Mouse (Mus musculus): Measurements from ENCODE around the gene Macf1. TPM values are rescaled to one million over a fixed set of nuclear protein-coding genes. Genes with fewer than 3 reads are reported as not detected.
"Not testable (repeated sequence)": the region's sequence is repeated elsewhere in the genome, so short reads cannot be mapped to it uniquely, and the experiment has no call there.

Gene Macf1
- polyA plus RNA-seq, 1 experiment from 2014 or later, result 61.5 TPM

GRCm38 (mm10) chr4:123633874-123634273, 50.3 kb downstream of the Macf1 start:
- H3K27ac ChIP-seq, result peak overlapping the region; percentile 37; the same call in 1 of the 2 replicates
- H3K4me3 ChIP-seq (replicated peaks), result no peak overlapping the region
- H3K27me3 ChIP-seq, result no peaks in the 10 kb centered on the region
- 86% methylated on average over 4 of the region's 4 CpGs for WGBS
- 0 out of 2 replicates have a peak, but pooled peaks cover 5% of the 10 kb centered on the region for H3K4me1 ChIP-seq (replicated peaks)
- no peak for ATAC-seq (ENCODE audit: insufficient number of reproducible peaks, insufficient read depth, low FRiP score, low TSS enrichment, low read depth)
- no peak overlapping the region for H3K4me2 ChIP-seq
- H3K9me3 ChIP-seq, result no peaks in the 10 kb centered on the region
- no peak overlapping the region for H3K9ac ChIP-seq (replicated peaks)
- H3K36me3 ChIP-seq, result no peaks in the 10 kb centered on the region; the same call in 1 of the 2 replicates

GRCm38 (mm10) chr4:123633370-123633769, 50.8 kb downstream of the Macf1 start:
- Histone ChIP-seq H3K4me2 (no peak overlapping the region), H3K27ac (no peak overlapping the region), H3K4me3 (replicated peaks) (no peak overlapping the region), H3K9me3 (no peaks in the 10 kb centered on the region), H3K4me1 (replicated peaks) (0 out of 2 replicates have a peak, but pooled peaks cover 5% of the 10 kb centered on the region), H3K27me3 (no peaks in the 10 kb centered on the region), H3K36me3 (no peaks in the 10 kb centered on the region; the same call in 1 of the 2 replicates), H3K9ac (replicated peaks) (no peak overlapping the region)
- 30% methylated on average over 3 of the region's 3 CpGs for WGBS
- no peak for ATAC-seq (ENCODE audit: insufficient number of reproducible peaks, insufficient read depth, low FRiP score, low TSS enrichment, low read depth)

- H3K4me2 ChIP-seq; H3K9ac ChIP-seq (replicated peaks); H3K27me3 ChIP-seq; H3K9me3 ChIP-seq; ATAC-seq (ENCODE audit: insufficient number of reproducible peaks, insufficient read depth, low FRiP score, low TSS enrichment, low read depth); H3K4me3 ChIP-seq (replicated peaks); H3K36me3 ChIP-seq; H3K4me1 ChIP-seq (replicated peaks); H3K27ac ChIP-seq: not testable (repeated sequence)
- 87% methylated on average over 5 of the region's 6 CpGs for WGBS
Observed at GRCm38 (mm10) chr4:123632116-123632515, 52.0 kb downstream of the Macf1 start.

DNA sequence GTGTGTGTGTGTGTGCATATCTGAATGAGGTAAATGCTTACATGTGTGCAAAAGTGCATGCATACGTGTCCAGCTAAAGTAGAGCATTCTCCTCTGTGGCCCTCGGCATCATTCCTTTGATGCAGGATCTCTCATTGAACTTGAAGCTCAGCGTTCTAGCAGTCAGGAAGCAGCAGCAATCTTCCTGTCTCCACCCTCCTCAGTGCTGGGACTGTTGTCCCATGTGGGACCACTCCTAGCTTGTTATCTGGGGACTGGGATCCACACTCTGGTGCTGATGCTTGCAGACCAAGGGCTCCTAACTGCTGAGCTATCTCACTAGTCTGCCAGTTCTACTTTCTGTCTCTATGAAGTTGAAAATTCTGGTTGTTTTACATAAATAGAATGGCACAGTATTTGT, 52.5 kb downstream of the Macf1 start:
- H3K4me3 ChIP-seq (replicated peaks), result no peak overlapping the region
- 0 out of 2 replicates have a peak, but pooled peaks cover 5% of the 10 kb centered on the region for H3K4me1 ChIP-seq (replicated peaks)
- H3K27ac ChIP-seq, result no peak overlapping the region
- H3K9me3 ChIP-seq, result no peaks in the 10 kb centered on the region
- ATAC-seq (ENCODE audit: insufficient number of reproducible peaks, insufficient read depth, low FRiP score, low TSS enrichment, low read depth), result no peak
- H3K36me3 ChIP-seq, result no peaks in the 10 kb centered on the region
- no peak overlapping the region for H3K9ac ChIP-seq (replicated peaks)
- no peaks in the 10 kb centered on the region for H3K27me3 ChIP-seq
- WGBS, result 93% methylated on average over 3 of the region's 3 CpGs
- H3K4me2 ChIP-seq, result no peak overlapping the region

GRCm38 (mm10) chr4:123627683-123628082, 56.5 kb downstream of the Macf1 start:
- no peak overlapping the region for H3K9ac ChIP-seq (replicated peaks)
- no peaks in the 10 kb centered on the region for H3K36me3 ChIP-seq
- H3K27ac ChIP-seq, result no peak overlapping the region
- H3K4me1 ChIP-seq (replicated peaks), result peaks cover 19% of the 10 kb centered on the region
- H3K4me2 ChIP-seq, result no peak overlapping the region
- 78% methylated on average over 5 of the region's 5 CpGs for WGBS
- H3K27me3 ChIP-seq, result no peaks in the 10 kb centered on the region
- no peaks in the 10 kb centered on the region for H3K9me3 ChIP-seq
- no peak overlapping the region for H3K4me3 ChIP-seq (replicated peaks)
- no peak for ATAC-seq (ENCODE audit: insufficient number of reproducible peaks, insufficient read depth, low FRiP score, low TSS enrichment, low read depth)

GRCm38 (mm10) chr4:123625332-123626072, 58.7 kb downstream of the Macf1 start:
- H3K4me3 ChIP-seq (replicated peaks), result no peak overlapping the region
- H3K4me1 ChIP-seq (replicated peaks), result peaks cover 19% of the 10 kb centered on the region
- no peaks in the 10 kb centered on the region for H3K27me3 ChIP-seq
- H3K9me3 ChIP-seq, result no peaks in the 10 kb centered on the region
- no peaks in the 10 kb centered on the region for H3K36me3 ChIP-seq
- no peak overlapping the region; the same call in 1 of the 2 replicates for H3K27ac ChIP-seq
- no peak overlapping the region for H3K4me2 ChIP-seq
- WGBS, result 78% methylated on average over 6 of the region's 6 CpGs
- no peak overlapping the region for H3K9ac ChIP-seq (replicated peaks)
- no peak for ATAC-seq (ENCODE audit: insufficient number of reproducible peaks, insufficient read depth, low FRiP score, low TSS enrichment, low read depth)

DNA sequence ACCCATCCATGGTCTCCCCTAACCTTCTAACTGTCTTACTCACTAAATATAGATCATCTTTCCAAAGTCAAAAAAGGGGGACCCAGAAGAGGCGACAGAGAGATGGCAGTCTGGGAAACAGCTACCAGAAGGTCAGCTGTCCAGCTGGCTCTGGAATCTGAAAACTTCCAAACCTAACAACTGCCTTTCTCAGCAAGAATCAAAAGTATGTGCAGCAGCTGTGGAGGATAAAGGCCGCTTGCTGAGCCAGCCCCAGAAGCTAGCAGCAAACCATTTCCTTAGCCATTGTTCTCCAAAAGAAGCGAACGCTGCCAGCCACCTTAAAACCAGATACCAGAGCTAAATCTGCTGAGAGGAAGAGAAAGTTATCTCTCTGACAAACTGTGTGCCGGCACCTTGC, 59.7 kb downstream of the Macf1 start:
- Histone ChIP-seq H3K9ac (replicated peaks) (no peak overlapping the region), H3K4me1 (replicated peaks) (peaks cover 19% of the 10 kb centered on the region), H3K4me3 (replicated peaks) (no peak overlapping the region), H3K27me3 (no peaks in the 10 kb centered on the region), H3K4me2 (no peak overlapping the region), H3K27ac (peak overlapping the region; percentile 67), H3K36me3 (no peaks in the 10 kb centered on the region), H3K9me3 (no peaks in the 10 kb centered on the region)
- 32% methylated on average over 5 of the region's 5 CpGs for WGBS
- ATAC-seq (ENCODE audit: insufficient number of reproducible peaks, insufficient read depth, low FRiP score, low TSS enrichment, low read depth), result no peak

- Histone ChIP-seq H3K4me3 (replicated peaks) (no peak overlapping the region), H3K27ac (0 out of 2 replicates have a peak overlapping the region, but pooled peaks have one; percentile 13), H3K4me1 (replicated peaks) (peaks cover 19% of the 10 kb centered on the region), H3K36me3 (no peaks in the 10 kb centered on the region), H3K9ac (replicated peaks) (no peak overlapping the region), H3K4me2 (no peak overlapping the region), H3K9me3 (no peaks in the 10 kb centered on the region), H3K27me3 (no peaks in the 10 kb centered on the region)
- no peak for ATAC-seq (ENCODE audit: insufficient number of reproducible peaks, insufficient read depth, low FRiP score, low TSS enrichment, low read depth)
- 88% methylated on average over 5 of the region's 5 CpGs for WGBS
Observed at GRCm38 (mm10) chr4:123623742-123624151, 60.4 kb downstream of the Macf1 start.

DNA sequence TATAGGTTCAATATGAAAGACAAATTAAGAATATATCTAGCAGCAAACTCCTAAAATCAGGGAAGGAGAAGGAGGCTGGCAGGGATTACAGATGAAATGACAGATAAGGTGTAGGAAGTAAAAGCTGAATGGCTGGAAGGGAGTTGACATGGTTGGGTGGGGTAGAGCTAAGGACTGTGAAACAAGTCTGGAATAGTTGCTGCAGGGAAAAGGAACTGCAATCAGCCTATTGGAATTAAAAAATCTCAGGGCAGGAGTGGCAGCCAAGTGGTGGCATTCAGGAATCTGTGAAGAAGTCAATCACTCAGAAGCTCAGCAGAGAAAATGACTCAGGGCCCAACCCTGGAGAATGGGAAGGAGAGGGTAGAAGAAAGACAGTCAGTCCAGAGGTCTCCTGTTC, 62.4 kb downstream of the Macf1 start:
- no peaks in the 10 kb centered on the region for H3K9me3 ChIP-seq
- no peak overlapping the region for H3K4me3 ChIP-seq (replicated peaks)
- no peak overlapping the region for H3K9ac ChIP-seq (replicated peaks)
- H3K4me1 ChIP-seq (replicated peaks), result peaks cover 25% of the 10 kb centered on the region
- H3K27me3 ChIP-seq, result no peaks in the 10 kb centered on the region
- no peak for ATAC-seq (ENCODE audit: insufficient number of reproducible peaks, insufficient read depth, low FRiP score, low TSS enrichment, low read depth)
- H3K36me3 ChIP-seq, result no peaks in the 10 kb centered on the region
- no peak overlapping the region for H3K27ac ChIP-seq
- H3K4me2 ChIP-seq, result no peak overlapping the region

GRCm38 (mm10) chr4:123617727-123618389, 66.3 kb downstream of the Macf1 start:
- H3K27ac ChIP-seq, result no peak overlapping the region
- 72% methylated on average over 5 of the region's 5 CpGs for WGBS

DNA sequence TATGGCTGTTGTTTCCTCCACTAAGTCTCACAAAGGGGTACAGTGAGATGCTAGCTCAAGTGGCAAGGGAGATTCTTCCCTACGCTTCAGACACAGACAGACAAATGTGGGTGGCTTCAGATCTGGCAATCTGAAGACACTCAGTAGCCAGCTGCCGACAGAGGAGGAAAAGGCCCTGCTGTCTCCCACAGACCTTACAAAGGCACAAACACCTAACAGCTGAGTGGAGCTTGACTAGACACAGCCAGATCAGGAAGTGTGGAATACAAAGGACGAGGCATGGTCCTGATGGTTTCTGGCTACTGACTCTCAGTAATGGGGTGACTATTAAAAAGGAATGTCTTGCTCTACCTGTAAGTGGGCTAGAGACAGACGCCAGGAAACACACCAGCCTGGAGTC, 67.2 kb downstream of the Macf1 start:
- H3K4me1 ChIP-seq (replicated peaks), result peaks cover 6% of the 10 kb centered on the region
- H3K27me3 ChIP-seq, result no peaks in the 10 kb centered on the region
- 45% methylated on average over 4 of the region's 4 CpGs for WGBS
- H3K36me3 ChIP-seq, result no peaks in the 10 kb centered on the region
- no peak overlapping the region for H3K4me3 ChIP-seq (replicated peaks)
- H3K9ac ChIP-seq (replicated peaks), result peak overlapping the region; percentile 1; the same call in 1 of the 2 replicates
- no peaks in the 10 kb centered on the region for H3K9me3 ChIP-seq
- no peak overlapping the region for H3K4me2 ChIP-seq
- ATAC-seq (ENCODE audit: insufficient number of reproducible peaks, insufficient read depth, low FRiP score, low TSS enrichment, low read depth), result no peak
- H3K27ac ChIP-seq, result peak overlapping the region; percentile 66

More at GRCm38 (mm10) chr4:123617727-123618389, 66.3 kb downstream of the Macf1 start:
- no peak overlapping the region for H3K9ac ChIP-seq (replicated peaks)
- no peaks in the 10 kb centered on the region for H3K36me3 ChIP-seq
- peaks cover 6% of the 10 kb centered on the region for H3K4me1 ChIP-seq (replicated peaks)
- no peaks in the 10 kb centered on the region for H3K9me3 ChIP-seq
- H3K4me3 ChIP-seq (replicated peaks), result no peak overlapping the region
- no peak for ATAC-seq (ENCODE audit: insufficient number of reproducible peaks, insufficient read depth, low FRiP score, low TSS enrichment, low read depth)
- H3K4me2 ChIP-seq, result no peak overlapping the region
- H3K27me3 ChIP-seq, result no peaks in the 10 kb centered on the region
